ENCODE assay signal across 16 mouse cellular contexts in the genomic region with DNA sequence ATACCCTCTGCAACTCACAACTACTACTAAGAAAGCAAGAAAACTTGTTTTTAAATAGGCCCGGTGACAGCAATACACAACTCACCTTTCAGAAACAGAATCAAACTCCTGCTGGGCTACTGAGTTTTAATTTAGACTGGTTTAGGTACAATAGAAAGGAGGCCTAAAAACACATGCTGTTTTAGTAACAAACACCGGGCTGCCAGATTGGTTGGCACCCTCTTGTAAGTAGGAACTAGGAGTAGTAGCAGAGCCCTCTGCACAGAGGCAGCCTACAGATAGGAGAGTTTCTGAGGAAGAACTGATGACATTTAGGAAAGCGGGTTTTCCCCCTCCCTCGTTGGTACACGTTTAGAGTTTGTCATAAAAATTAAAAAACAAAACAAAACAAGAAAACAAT. TPM values are rescaled to one million over a fixed set of nuclear protein-coding genes. Genes with fewer than 3 reads are reported as not detected.
DNase-seq lines count a peak whose midpoint lies in the region; ATAC-seq lines count a peak whose summit lies in the region.
"Had no signal": no experiment of that assay in that cellular context is flagged by ENCODE, and none has a peak within 500 bp of the region (broad histone marks: within the 10 kb centered on the region; RNA-seq: fewer than 3 reads in every experiment).

No protein-coding gene starts in this region.

- intact Hi-C loops in left cerebral cortex, postnatal 10 days (cut with DNase I), result loop anchor here (5.0 kb wide), 1 partner anchor 190 kb away; no protein-coding TSS in a partner anchor

- H3K4me3 ChIP-seq in hindbrain, embryonic 12.5 days, result peak overlapping the region; percentile 26
- no peak overlapping the region for H3K4me3 ChIP-seq in hindbrain, embryonic 14.5 days (replicated peaks; ENCODE audit: low read length)
- H3K4me3 ChIP-seq in embryonic facial prominence, embryonic 10.5 days, result peak overlapping the region; percentile 82
- peak overlapping the region; percentile 75 for H3K4me3 ChIP-seq in limb, embryonic 11.5 days (ENCODE audit: low read depth, low read length)
- H3K4me3 ChIP-seq: erythroblast, embryonic 14.5 days; liver, embryonic 15.5 days had no signal

- ATAC-seq in hindbrain, embryonic 12.5 days (ENCODE audit: low FRiP score), result no peak
- ATAC-seq in hindbrain, embryonic 14.5 days (ENCODE audit: low FRiP score), result no peak
- ATAC-seq in limb, embryonic 11.5 days (ENCODE audit: insufficient number of reproducible peaks, low FRiP score, low TSS enrichment, low read depth), result no peak
- ATAC-seq: midbrain, embryonic 16.5 days had no signal

- peaks cover 13% of the 10 kb centered on the region for H3K4me1 ChIP-seq in hindbrain, embryonic 12.5 days
- H3K4me1 ChIP-seq in hindbrain, embryonic 14.5 days (replicated peaks; ENCODE audit: control insufficient read depth, insufficient read depth, low read length), result no peaks in the 10 kb centered on the region
- peaks cover 87% of the 10 kb centered on the region for H3K4me1 ChIP-seq in embryonic facial prominence, embryonic 10.5 days
- peaks cover 26% of the 10 kb centered on the region for H3K4me1 ChIP-seq in limb, embryonic 11.5 days (ENCODE audit: control insufficient read depth, insufficient read depth, low read length)

- 2% methylated on average over 5 of the region's 5 CpGs for WGBS in hindbrain, embryonic 12.5 days
- WGBS in hindbrain, embryonic 14.5 days, result 1% methylated on average over 5 of the region's 5 CpGs
- 6% methylated on average over 5 of the region's 5 CpGs for WGBS in embryonic facial prominence, embryonic 10.5 days
- WGBS in limb, embryonic 11.5 days, result 3% methylated on average over 5 of the region's 5 CpGs

- peaks cover 89% of the 10 kb centered on the region for H3K27me3 ChIP-seq in hindbrain, embryonic 12.5 days
- peaks cover 99% of the 10 kb centered on the region for H3K27me3 ChIP-seq in hindbrain, embryonic 14.5 days (ENCODE audit: control insufficient read depth, insufficient read depth, low read length)
- H3K27me3 ChIP-seq in embryonic facial prominence, embryonic 10.5 days (replicated peaks; ENCODE audit: low read depth, poor library complexity, severe bottlenecking), result peaks cover 100% of the 10 kb centered on the region
- H3K27me3 ChIP-seq in limb, embryonic 11.5 days (ENCODE audit: control insufficient read depth, insufficient read depth, low read length), result peaks cover 37% of the 10 kb centered on the region

- no peaks in the 10 kb centered on the region for H3K36me3 ChIP-seq in hindbrain, embryonic 12.5 days
- no peaks in the 10 kb centered on the region for H3K36me3 ChIP-seq in hindbrain, embryonic 14.5 days (replicated peaks; ENCODE audit: control insufficient read depth, insufficient read depth)
- H3K36me3 ChIP-seq in embryonic facial prominence, embryonic 10.5 days (replicated peaks), result peaks cover 40% of the 10 kb centered on the region
- no peaks in the 10 kb centered on the region for H3K36me3 ChIP-seq in limb, embryonic 11.5 days (ENCODE audit: control insufficient read depth, insufficient read depth, low read length)
- H3K36me3 ChIP-seq: liver, embryonic 15.5 days had no signal

- no peak overlapping the region; the same call in 1 of the 2 replicates for H3K27ac ChIP-seq in hindbrain, embryonic 12.5 days
- H3K27ac ChIP-seq in hindbrain, embryonic 14.5 days, result no peak overlapping the region
- H3K27ac ChIP-seq in embryonic facial prominence, embryonic 10.5 days (replicated peaks), result peak overlapping the region; percentile 95
- no peak overlapping the region for H3K27ac ChIP-seq in limb, embryonic 11.5 days (replicated peaks; ENCODE audit: low read depth, low read length)
- H3K27ac ChIP-seq: liver, embryonic 15.5 days had no signal

- DNase-seq in embryo, embryonic 11 days, result peak; percentile 43
- DNase-seq in embryo, embryonic 10 days (ENCODE audit: low spot score), result no peak
- no peak for DNase-seq in hindbrain, embryonic 14.5 days (ENCODE audit: low spot score)
- DNase-seq in embryonic facial prominence, embryonic 10.5 days (ENCODE audit: low spot score), result no peak
- DNase-seq in limb, embryonic 11.5 days (ENCODE audit: low spot score), result no peak
- DNase-seq in spleen, adult 12 weeks (ENCODE audit: low spot score), result no peak
- no peak for DNase-seq in left cerebral cortex, postnatal 10 days (ENCODE audit: extremely low spot score in 1 of 2, low spot score in 2 of 2)
- DNase-seq: cerebellum, adult 8-10 months; kidney, adult 2 months; lung, postnatal 14 days; thymus, adult 18-20 months had no signal

- peak overlapping the region; percentile 51 for H3K4me2 ChIP-seq in hindbrain, embryonic 12.5 days (replicated peaks)
- no peak overlapping the region for H3K4me2 ChIP-seq in hindbrain, embryonic 14.5 days (replicated peaks)
- H3K4me2 ChIP-seq in limb, embryonic 11.5 days (ENCODE audit: low read depth, severe bottlenecking), result peak overlapping the region; percentile 35
- H3K4me2 ChIP-seq: liver, embryonic 15.5 days had no signal

- peak overlapping the region; percentile 27; the same call in 1 of the 2 replicates for H3K9ac ChIP-seq in hindbrain, embryonic 12.5 days
- H3K9ac ChIP-seq in hindbrain, embryonic 14.5 days, result no peak overlapping the region
- H3K9ac ChIP-seq in limb, embryonic 11.5 days (ENCODE audit: low read length), result no peak overlapping the region
- H3K9ac ChIP-seq: liver, embryonic 15.5 days had no signal

- H3K9me3 ChIP-seq in hindbrain, embryonic 12.5 days (replicated peaks), result no peaks in the 10 kb centered on the region
- no peaks in the 10 kb centered on the region for H3K9me3 ChIP-seq in hindbrain, embryonic 14.5 days (ENCODE audit: control insufficient read depth, low read length)
- H3K9me3 ChIP-seq in embryonic facial prominence, embryonic 10.5 days, result no peaks in the 10 kb centered on the region
- no peaks in the 10 kb centered on the region for H3K9me3 ChIP-seq in limb, embryonic 11.5 days (ENCODE audit: control insufficient read depth, low read length)
- H3K9me3 ChIP-seq: liver, embryonic 15.5 days had no signal

RNA-seq across cellular contexts. Expression of gene Six1, which starts 11.3 kb away (rescaled TPM):
- 36.0 and 36.9 TPM in 2 replicates for polyA plus RNA-seq in hindbrain, embryonic 12.5 days (2016; fragmentation: Nextera tagmentation; extraction: Ambion mirVana)
- polyA plus RNA-seq in hindbrain, embryonic 14.5 days (2014; fragmentation: Nextera tagmentation; extraction: Ambion mirVana), result 0.43 and 0.53 TPM in 2 replicates
- 38.4 and 45.4 TPM in 2 replicates for polyA plus RNA-seq in embryonic facial prominence, embryonic 10.5 days (2016; fragmentation: Nextera tagmentation; extraction: Ambion mirVana)
- polyA plus RNA-seq in limb, embryonic 11.5 days (2014; fragmentation: Nextera tagmentation; extraction: Ambion mirVana), result 58.5 and 66.4 TPM in 2 replicates
- under 1 TPM; 0.15 to 0.26 TPM for total RNA-seq in left cerebral cortex, postnatal 10 days (2021)
- total RNA-seq: granulocyte monocyte progenitor cell, adult 5-6 weeks had no signal
- polyA plus RNA-seq: erythroblast, embryonic 14.5 days had no signal

Comparison
In these comparisons a context has a peak if more than half of its experiments do, and no peak if none do; other contexts are left out.
1. RNA of gene Six1, which starts 11.3 kb away (polyA plus RNA-seq): 58.5 to 66.4 TPM in limb, embryonic 11.5 days, 38.4 to 45.4 TPM in embryonic facial prominence, embryonic 10.5 days and 36.0 to 36.9 TPM in hindbrain, embryonic 12.5 days; 0.43 to 0.53 TPM in hindbrain, embryonic 14.5 days; every median in the first group is over 10 times any median in the second.